In genomic region chr10:42291360-42291759, GRCm38 (mm10) we compare ENCODE assay signal across 8 mouse cellular contexts. TPM values are rescaled to one million over a fixed set of nuclear protein-coding genes. Genes with fewer than 3 reads are reported as not detected.
DNase-seq lines count a peak whose midpoint lies in the region.

No protein-coding gene starts in this region.

- DNase-seq in adrenal gland, postnatal 10 days: peak; percentile 74
- no peak for DNase-seq in adrenal gland, adult 8-10 months
- peak; percentile 34 to 46 for DNase-seq in layer of hippocampus, postnatal 10 days (ENCODE audit: low spot score in 2 of 2)
- no peak for DNase-seq in layer of hippocampus, adult 9-10 months (ENCODE audit: low spot score)
- DNase-seq in cerebellum, postnatal 36 days: peak; percentile 49 to 57
- peak; percentile 80 for DNase-seq in liver
- peak; percentile 56 for DNase-seq in retina, postnatal 1 day
- no peak for DNase-seq in right cerebral cortex, postnatal 25 days

RNA-seq across cellular contexts. Expression of gene Foxo3, which starts 14.8 kb away (rescaled TPM):
- total RNA-seq in adrenal gland, postnatal 10 days (2021): 10 to 100 TPM; 45.4 to 48.2 TPM
- 10 to 100 TPM; 57.7 to 70.0 (median 65.4) TPM for total RNA-seq in adrenal gland, adult 8-10 months (2022)
- total RNA-seq in layer of hippocampus, postnatal 10 days (2021): 10 to 100 TPM; 31.0 to 32.2 TPM

Comparison
In these comparisons a context has a peak if more than half of its experiments do, and no peak if none do; other contexts are left out.
1. DNase-seq: peak in adrenal gland, postnatal 10 days (single experiment), layer of hippocampus, postnatal 10 days (2 of 2), cerebellum, postnatal 36 days (2 of 2), liver (single experiment) and retina, postnatal 1 day (single experiment); none in adrenal gland, adult 8-10 months (single experiment), layer of hippocampus, adult 9-10 months (single experiment) and right cerebral cortex, postnatal 25 days (single experiment).